In the genomic region with DNA sequence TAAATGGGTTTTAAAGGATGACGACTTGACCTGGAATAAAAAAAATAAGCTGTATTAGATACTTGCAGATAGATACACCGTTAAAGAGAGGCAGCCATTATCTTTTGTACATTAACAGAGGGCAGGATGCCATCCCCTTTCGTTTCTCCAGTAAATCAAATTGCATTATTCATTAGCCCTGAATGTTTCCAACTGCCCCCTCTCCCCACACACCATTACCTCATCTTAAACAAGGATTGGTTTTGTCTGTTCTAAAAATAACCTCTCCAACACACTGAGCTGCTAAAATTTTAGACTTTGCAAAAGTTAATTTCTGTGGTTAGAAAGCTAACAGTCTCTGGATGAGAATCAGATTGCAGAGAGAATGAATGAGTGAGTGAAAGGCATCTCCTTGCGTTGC, we compare ENCODE assay signal across 21 mouse cellular contexts.
"Had no signal": no experiment of that assay in that cellular context is flagged by ENCODE, and none has a peak within 500 bp of the region (broad histone marks: within the 10 kb centered on the region; RNA-seq: fewer than 3 reads in every experiment).

No protein-coding gene starts in this region.

- H3K9me3 ChIP-seq: limb, embryonic 10.5 days; limb, embryonic 13.5 days; liver, embryonic 12.5 days; liver, embryonic 15.5 days; lung, embryonic 15.5 days; midbrain, embryonic 10.5 days; midbrain, embryonic 15.5 days; neural tube, embryonic 12.5 days; neural tube, embryonic 15.5 days had no signal

- H3K4me3 ChIP-seq: layer of hippocampus, adult 2 months; limb, embryonic 10.5 days; limb, embryonic 13.5 days; liver, embryonic 12.5 days; liver, embryonic 15.5 days; lung, embryonic 15.5 days; megakaryocyte, embryonic 14.5 days; midbrain, embryonic 10.5 days; midbrain, embryonic 15.5 days; neural tube, embryonic 12.5 days; neural tube, embryonic 15.5 days had no signal

- H3K4me1 ChIP-seq: limb, embryonic 10.5 days; limb, embryonic 13.5 days; liver, embryonic 12.5 days; liver, embryonic 15.5 days; lung, embryonic 15.5 days; megakaryocyte, embryonic 14.5 days; midbrain, embryonic 10.5 days; midbrain, embryonic 15.5 days; neural tube, embryonic 12.5 days; neural tube, embryonic 15.5 days had no signal

- ATAC-seq: liver, embryonic 12.5 days; midbrain, embryonic 15.5 days had no signal

- H3K9ac ChIP-seq: limb, embryonic 13.5 days; liver, embryonic 12.5 days; liver, embryonic 15.5 days; lung, embryonic 15.5 days; midbrain, embryonic 15.5 days; neural tube, embryonic 12.5 days; neural tube, embryonic 15.5 days had no signal

- H3K27ac ChIP-seq: layer of hippocampus, adult 2 months; limb, embryonic 10.5 days; limb, embryonic 13.5 days; liver, embryonic 12.5 days; liver, embryonic 15.5 days; lung, embryonic 15.5 days; midbrain, embryonic 10.5 days; midbrain, embryonic 15.5 days; neural tube, embryonic 12.5 days; neural tube, embryonic 15.5 days had no signal

- H3K36me3 ChIP-seq: limb, embryonic 10.5 days; limb, embryonic 13.5 days; liver, embryonic 12.5 days; liver, embryonic 15.5 days; lung, embryonic 15.5 days; midbrain, embryonic 10.5 days; midbrain, embryonic 15.5 days; neural tube, embryonic 12.5 days; neural tube, embryonic 15.5 days had no signal

- H3K4me2 ChIP-seq: limb, embryonic 13.5 days; liver, embryonic 12.5 days; liver, embryonic 15.5 days; lung, embryonic 15.5 days; midbrain, embryonic 15.5 days; neural tube, embryonic 12.5 days; neural tube, embryonic 15.5 days had no signal

- H3K27me3 ChIP-seq: limb, embryonic 13.5 days; liver, embryonic 12.5 days; liver, embryonic 15.5 days; lung, embryonic 15.5 days; megakaryocyte, embryonic 14.5 days; midbrain, embryonic 15.5 days; neural tube, embryonic 12.5 days; neural tube, embryonic 15.5 days had no signal

- DNase-seq: kidney, adult 9 months; kidney, postnatal 25 days; layer of hippocampus, adult 9-11 months; liver; lung, adult 18-20 months; lung, postnatal 10 days; lung, postnatal 36 days; right cerebral cortex, adult 18-20 months; thymus, adult 18-20 months; thymus, postnatal 36 days had no signal
